Mouse (Mus musculus): ENCODE measurements around the gene Bcl11a. TPM values are rescaled to one million over a fixed set of nuclear protein-coding genes. Genes with fewer than 3 reads are reported as not detected.
A peak's percentile ranks its signal among the peaks of the same experiment; 100 is the strongest.

Bcl11a gene
- polyA plus RNA-seq, 1 experiment from 2014 or later = 10.3 TPM

GRCm38 (mm10) chr11:24099886-24100293, 22.0 kb downstream of the Bcl11a start:
- Histone ChIP-seq H3K27me3 (ENCODE audit: insufficient read depth, low read length) (no peaks in the 10 kb centered on the region), H3K9me3 (ENCODE audit: low read length) (no peaks in the 10 kb centered on the region), H3K9ac (replicated peaks) (no peak overlapping the region), H3K4me1 (ENCODE audit: insufficient read depth) (peaks cover 20% of the 10 kb centered on the region), H3K4me2 (ENCODE audit: low read depth, low read length) (peak overlapping the region; percentile 42), H3K36me3 (replicated peaks; ENCODE audit: insufficient read depth, low read length) (no peaks in the 10 kb centered on the region), H3K27ac (ENCODE audit: low read depth) (peak overlapping the region; percentile 31), H3K4me3 (ENCODE audit: low read depth, low read length) (no peak overlapping the region)
- ATAC-seq = peak; percentile 70
- WGBS (ENCODE audit: insufficient replicate concordance) = 22% methylated on average over 7 of the region's 7 CpGs
- no peak for TF ChIP-seq CTCF (IDR thresholded peaks at IDR 0.05; ENCODE audit: low read depth)
- TF ChIP-seq EP300 (IDR thresholded peaks at IDR 0.05; ENCODE audit: low read depth) = no peak
- peak; percentile 68 for DNase-seq

- H3K4me3 ChIP-seq (ENCODE audit: low read depth, low read length) = no peak overlapping the region
Observed at GRCm38 (mm10) chr11:24100449-24101070, 22.7 kb downstream of the Bcl11a start.

GRCm38 (mm10) chr11:24101625-24102024, 23.8 kb downstream of the Bcl11a start:
- Histone ChIP-seq H3K4me3 (ENCODE audit: low read depth, low read length) (no peak overlapping the region), H3K9ac (replicated peaks) (no peak overlapping the region), H3K4me2 (ENCODE audit: low read depth, low read length) (peak overlapping the region; percentile 42; the same call in 1 of the 2 replicates), H3K36me3 (replicated peaks; ENCODE audit: insufficient read depth, low read length) (no peaks in the 10 kb centered on the region), H3K27ac (ENCODE audit: low read depth) (no peak overlapping the region; the same call in 1 of the 2 replicates), H3K27me3 (ENCODE audit: insufficient read depth, low read length) (no peaks in the 10 kb centered on the region), H3K9me3 (ENCODE audit: low read length) (no peaks in the 10 kb centered on the region), H3K4me1 (ENCODE audit: insufficient read depth) (peaks cover 20% of the 10 kb centered on the region)
- TF ChIP-seq EP300 (IDR thresholded peaks at IDR 0.05; ENCODE audit: low read depth) = 0 out of 2 replicates have a peak, but pooled peaks have one; percentile 38
- no peak for TF ChIP-seq CTCF (IDR thresholded peaks at IDR 0.05; ENCODE audit: low read depth)
- ATAC-seq (0 out of 2 replicates have a peak, but pooled peaks have one; percentile 40), DNase-seq (no peak)
- WGBS (ENCODE audit: insufficient replicate concordance) = 59% methylated on average over 3 of the region's 3 CpGs

More at GRCm38 (mm10) chr11:24100449-24101070, 22.7 kb downstream of the Bcl11a start:
- Histone ChIP-seq H3K4me1 (ENCODE audit: insufficient read depth) (peaks cover 20% of the 10 kb centered on the region), H3K36me3 (replicated peaks; ENCODE audit: insufficient read depth, low read length) (no peaks in the 10 kb centered on the region), H3K9me3 (ENCODE audit: low read length) (no peaks in the 10 kb centered on the region), H3K4me2 (ENCODE audit: low read depth, low read length) (peak overlapping the region; percentile 42), H3K27ac (ENCODE audit: low read depth) (0 out of 2 replicates have a peak overlapping the region, but pooled peaks have one; percentile 30), H3K9ac (replicated peaks) (peak overlapping the region; percentile 27), H3K27me3 (ENCODE audit: insufficient read depth, low read length) (no peaks in the 10 kb centered on the region)
- TF ChIP-seq EP300 (IDR thresholded peaks at IDR 0.05; ENCODE audit: low read depth) (no peak), CTCF (IDR thresholded peaks at IDR 0.05; ENCODE audit: low read depth) (no peak)
- DNase-seq (no peak), ATAC-seq (peak; percentile 70)
- 51% methylated on average over 4 of the region's 4 CpGs for WGBS (ENCODE audit: insufficient replicate concordance)

- Histone ChIP-seq H3K27ac (ENCODE audit: low read depth) (no peak overlapping the region; the same call in 1 of the 2 replicates), H3K9me3 (ENCODE audit: low read length) (no peaks in the 10 kb centered on the region), H3K4me2 (ENCODE audit: low read depth, low read length) (no peak overlapping the region), H3K27me3 (ENCODE audit: insufficient read depth, low read length) (no peaks in the 10 kb centered on the region), H3K9ac (replicated peaks) (no peak overlapping the region), H3K4me3 (ENCODE audit: low read depth, low read length) (no peak overlapping the region), H3K36me3 (replicated peaks; ENCODE audit: insufficient read depth, low read length) (no peaks in the 10 kb centered on the region), H3K4me1 (ENCODE audit: insufficient read depth) (peaks cover 20% of the 10 kb centered on the region)
- no peak for DNase-seq
- TF ChIP-seq EP300 (IDR thresholded peaks at IDR 0.05; ENCODE audit: low read depth) (no peak), CTCF (IDR thresholded peaks at IDR 0.05; ENCODE audit: low read depth) (no peak)
- WGBS (ENCODE audit: insufficient replicate concordance) = 49% methylated on average over 2 of the region's 2 CpGs
- ATAC-seq = no peak
Observed at GRCm38 (mm10) chr11:24102372-24102771, 24.5 kb downstream of the Bcl11a start.

- Histone ChIP-seq H3K36me3 (replicated peaks; ENCODE audit: insufficient read depth, low read length) (no peaks in the 10 kb centered on the region), H3K9me3 (ENCODE audit: low read length) (no peaks in the 10 kb centered on the region), H3K27ac (ENCODE audit: low read depth) (no peak overlapping the region), H3K9ac (replicated peaks) (no peak overlapping the region), H3K4me3 (ENCODE audit: low read depth, low read length) (no peak overlapping the region), H3K27me3 (ENCODE audit: insufficient read depth, low read length) (no peaks in the 10 kb centered on the region), H3K4me1 (ENCODE audit: insufficient read depth) (peaks cover 20% of the 10 kb centered on the region), H3K4me2 (ENCODE audit: low read depth, low read length) (no peak overlapping the region)
- DNase-seq (no peak), ATAC-seq (no peak)
- 64% methylated on average over 6 of the region's 6 CpGs for WGBS (ENCODE audit: insufficient replicate concordance)
- TF ChIP-seq EP300 (IDR thresholded peaks at IDR 0.05; ENCODE audit: low read depth) (no peak), CTCF (IDR thresholded peaks at IDR 0.05; ENCODE audit: low read depth) (no peak)
Observed at GRCm38 (mm10) chr11:24103128-24103742, 25.4 kb downstream of the Bcl11a start.

- ATAC-seq = no peak
- Histone ChIP-seq H3K4me3 (ENCODE audit: low read depth, low read length) (no peak overlapping the region), H3K36me3 (replicated peaks; ENCODE audit: insufficient read depth, low read length) (no peaks in the 10 kb centered on the region), H3K9ac (replicated peaks) (no peak overlapping the region), H3K27me3 (ENCODE audit: insufficient read depth, low read length) (no peaks in the 10 kb centered on the region), H3K9me3 (ENCODE audit: low read length) (no peaks in the 10 kb centered on the region), H3K4me1 (ENCODE audit: insufficient read depth) (peaks cover 4% of the 10 kb centered on the region; the same call in 1 of the 2 replicates), H3K4me2 (ENCODE audit: low read depth, low read length) (no peak overlapping the region), H3K27ac (ENCODE audit: low read depth) (no peak overlapping the region)
- DNase-seq = no peak
- TF ChIP-seq EP300 (IDR thresholded peaks at IDR 0.05; ENCODE audit: low read depth) = no peak
- no peak for TF ChIP-seq CTCF (IDR thresholded peaks at IDR 0.05; ENCODE audit: low read depth)
- 83% methylated on average over 5 of the region's 5 CpGs for WGBS (ENCODE audit: insufficient replicate concordance)
Observed at GRCm38 (mm10) chr11:24107414-24107813, 29.6 kb downstream of the Bcl11a start.

Measured in liver, postnatal 0 days (tissue).